Comparison of ENCODE assay signal across 9 mouse cellular contexts in genomic region chr2:32081296-32081929, GRCm38 (mm10). TPM values are rescaled to one million over a fixed set of nuclear protein-coding genes. Genes with fewer than 3 reads are reported as not detected.
A peak's percentile ranks its signal among the peaks of the same experiment; 100 is the strongest.
DNase-seq lines count a peak whose midpoint lies in the region; ATAC-seq lines count a peak whose summit lies in the region.
"Had no signal": no experiment of that assay in that cellular context is flagged by ENCODE, and none has a peak within 500 bp of the region (broad histone marks: within the 10 kb centered on the region; RNA-seq: fewer than 3 reads in every experiment).

No protein-coding gene starts in this region.

- intact Hi-C loops in gastrocnemius, postnatal 36 days (cut with DNase I) = loop anchor here (5.0 kb wide), 1 partner anchor 34 kb away; no protein-coding TSS in a partner anchor

- no peaks in the 10 kb centered on the region for H3K9me3 ChIP-seq in forebrain, embryonic 10.5 days
- H3K9me3 ChIP-seq in forebrain, embryonic 14.5 days (replicated peaks; ENCODE audit: control insufficient read depth, low read length) = no peaks in the 10 kb centered on the region
- no peaks in the 10 kb centered on the region for H3K9me3 ChIP-seq in liver, embryonic 11.5 days (ENCODE audit: control insufficient read depth, low read length)
- H3K9me3 ChIP-seq in midbrain, embryonic 15.5 days = no peaks in the 10 kb centered on the region

- peaks cover 45% of the 10 kb centered on the region for H3K4me1 ChIP-seq in forebrain, embryonic 10.5 days
- peaks cover 9% of the 10 kb centered on the region; the same call in 1 of the 2 replicates for H3K4me1 ChIP-seq in forebrain, embryonic 14.5 days (ENCODE audit: control insufficient read depth, insufficient read depth, low read length)
- H3K4me1 ChIP-seq in liver, embryonic 11.5 days (replicated peaks; ENCODE audit: control insufficient read depth, insufficient read depth, low read length) = peaks cover 50% of the 10 kb centered on the region
- H3K4me1 ChIP-seq in midbrain, embryonic 15.5 days = peaks cover 16% of the 10 kb centered on the region

- peak overlapping the region; percentile 63; the same call in 1 of the 2 replicates for H3K4me3 ChIP-seq in forebrain, embryonic 10.5 days
- no peak overlapping the region for H3K4me3 ChIP-seq in forebrain, embryonic 14.5 days (ENCODE audit: low read depth, low read length)
- peak overlapping the region; percentile 86 for H3K4me3 ChIP-seq in liver, embryonic 11.5 days (ENCODE audit: low read depth, low read length)
- no peak overlapping the region for H3K4me3 ChIP-seq in midbrain, embryonic 15.5 days

- H3K9ac ChIP-seq in forebrain, embryonic 14.5 days (ENCODE audit: low read length) = no peak overlapping the region
- H3K9ac ChIP-seq in liver, embryonic 11.5 days (ENCODE audit: low read depth, low read length) = peak overlapping the region; percentile 85
- H3K9ac ChIP-seq in midbrain, embryonic 15.5 days = no peak overlapping the region

- H3K27me3 ChIP-seq in forebrain, embryonic 10.5 days (ENCODE audit: poor library complexity, severe bottlenecking) = peaks cover 68% of the 10 kb centered on the region
- H3K27me3 ChIP-seq in forebrain, embryonic 14.5 days (replicated peaks; ENCODE audit: control insufficient read depth, insufficient read depth, low read length) = peaks cover 46% of the 10 kb centered on the region
- 0 out of 2 replicates have a peak, but pooled peaks cover 2% of the 10 kb centered on the region for H3K27me3 ChIP-seq in liver, embryonic 11.5 days (replicated peaks; ENCODE audit: control insufficient read depth, insufficient read depth, low read length)
- H3K27me3 ChIP-seq in midbrain, embryonic 15.5 days (replicated peaks) = peaks cover 43% of the 10 kb centered on the region

- 85% methylated on average over 14 of the region's 14 CpGs for WGBS in forebrain, embryonic 10.5 days
- WGBS in forebrain, embryonic 14.5 days = 84% methylated on average over 14 of the region's 14 CpGs
- whole genome bisulfite sequencing in liver, embryonic 11.5 days = 53% methylated on average over 14 of the region's 14 CpGs
- 88% methylated on average over 14 of the region's 14 CpGs for WGBS in midbrain, embryonic 15.5 days

- no peak for ATAC-seq in forebrain, embryonic 14.5 days
- ATAC-seq in liver, embryonic 11.5 days (replicated peaks; ENCODE audit: low FRiP score) = no peak
- no peak for ATAC-seq in midbrain, embryonic 15.5 days (replicated peaks)

- H3K36me3 ChIP-seq in forebrain, embryonic 10.5 days (replicated peaks) = no peaks in the 10 kb centered on the region
- no peaks in the 10 kb centered on the region for H3K36me3 ChIP-seq in forebrain, embryonic 14.5 days (ENCODE audit: control insufficient read depth, insufficient read depth, low read length)
- H3K36me3 ChIP-seq in liver, embryonic 11.5 days (ENCODE audit: control insufficient read depth, insufficient read depth, low read length) = peaks cover 6% of the 10 kb centered on the region; the same call in 1 of the 2 replicates
- no peaks in the 10 kb centered on the region for H3K36me3 ChIP-seq in midbrain, embryonic 15.5 days (replicated peaks)

- no peak overlapping the region for H3K4me2 ChIP-seq in forebrain, embryonic 14.5 days (ENCODE audit: low read length)
- peak overlapping the region; percentile 100 for H3K4me2 ChIP-seq in liver, embryonic 11.5 days
- H3K4me2 ChIP-seq in midbrain, embryonic 15.5 days = no peak overlapping the region

- DNase-seq in forebrain, embryonic 10.5 days (ENCODE audit: extremely low spot score, low spot score) = no peak
- DNase-seq in forebrain, embryonic 14.5 days (ENCODE audit: low spot score) = no peak
- DNase-seq in spleen, postnatal 36 days (ENCODE audit: low spot score in 2 of 2) = peak; percentile 54 to 66
- DNase-seq in spleen, adult 18-20 months = no peak
- no peak for DNase-seq in liver, embryonic 11.5 days (ENCODE audit: low spot score)
- DNase-seq in thymus, postnatal 14 days = peak; percentile 42
- no peak for DNase-seq in gastrocnemius, postnatal 36 days
- DNase-seq: retina, postnatal 1 day had no signal

- no peak overlapping the region for H3K27ac ChIP-seq in forebrain, embryonic 10.5 days
- H3K27ac ChIP-seq in forebrain, embryonic 14.5 days (ENCODE audit: low read depth, low read length) = no peak overlapping the region
- peak overlapping the region; percentile 63 for H3K27ac ChIP-seq in liver, embryonic 11.5 days (ENCODE audit: low read depth, low read length)
- no peak overlapping the region for H3K27ac ChIP-seq in midbrain, embryonic 15.5 days

RNA-seq across cellular contexts. Expression of gene Fam78a, which starts 3.2 kb away (rescaled TPM):
- 1.3 and 1.5 TPM in 2 replicates for polyA plus RNA-seq in forebrain, embryonic 10.5 days (2016; fragmentation: Nextera tagmentation; extraction: Ambion mirVana)
- 0.34 and 0.66 TPM in 2 replicates for polyA plus RNA-seq in forebrain, embryonic 14.5 days (2014; fragmentation: Nextera tagmentation; extraction: Ambion mirVana)
- polyA plus RNA-seq in liver, embryonic 11.5 days (2014; fragmentation: Nextera tagmentation; extraction: Ambion mirVana) = 19.2 and 19.8 TPM in 2 replicates
- polyA plus RNA-seq in midbrain, embryonic 15.5 days (2015; fragmentation: Nextera tagmentation; extraction: Ambion mirVana) = 0.65 and 0.80 TPM in 2 replicates
- 10 to 100 TPM; 13.2 to 16.5 TPM for total RNA-seq in gastrocnemius, postnatal 36 days (2021)

RNA-seq across cellular contexts. Expression of gene Plpp7, which starts 13.9 kb away (rescaled TPM):
- polyA plus RNA-seq in forebrain, embryonic 10.5 days (2016; fragmentation: Nextera tagmentation; extraction: Ambion mirVana) = 4.8 and 5.3 TPM in 2 replicates
- 11.3 and 16.1 TPM in 2 replicates for polyA plus RNA-seq in forebrain, embryonic 14.5 days (2014; fragmentation: Nextera tagmentation; extraction: Ambion mirVana)
- 5.3 TPM in 2 replicates for polyA plus RNA-seq in liver, embryonic 11.5 days (2014; fragmentation: Nextera tagmentation; extraction: Ambion mirVana)
- polyA plus RNA-seq in midbrain, embryonic 15.5 days (2015; fragmentation: Nextera tagmentation; extraction: Ambion mirVana) = 25.7 and 26.7 TPM in 2 replicates
- 100 to 1,000 TPM in 1 of 2 experiments, 10 to 100 TPM in 1; 96.9 to 117 TPM for total RNA-seq in gastrocnemius, postnatal 36 days (2021)

Comparison
In these comparisons a context has a peak if more than half of its experiments do, and no peak if none do; other contexts are left out.
1. DNase-seq: peak in spleen, postnatal 36 days (2 of 2) and thymus, postnatal 14 days (single experiment); none in forebrain, embryonic 10.5 days (single experiment), forebrain, embryonic 14.5 days (single experiment), spleen, adult 18-20 months (0 of 2), liver, embryonic 11.5 days (single experiment) and gastrocnemius, postnatal 36 days (0 of 2).
2. H3K4me3 ChIP-seq: peak in forebrain, embryonic 10.5 days (single experiment) and liver, embryonic 11.5 days (single experiment); none in forebrain, embryonic 14.5 days (single experiment) and midbrain, embryonic 15.5 days (single experiment).